Mouse (Mus musculus): ENCODE data around the gene Hoxb9.

The Hoxb9 gene

GRCm38 (mm10) chr11:96313806-96314428 lies 42.7 kb downstream of the Hoxb9 start:
- no peak for DNase-seq (ENCODE audit: low read depth, low spot score)

DNA sequence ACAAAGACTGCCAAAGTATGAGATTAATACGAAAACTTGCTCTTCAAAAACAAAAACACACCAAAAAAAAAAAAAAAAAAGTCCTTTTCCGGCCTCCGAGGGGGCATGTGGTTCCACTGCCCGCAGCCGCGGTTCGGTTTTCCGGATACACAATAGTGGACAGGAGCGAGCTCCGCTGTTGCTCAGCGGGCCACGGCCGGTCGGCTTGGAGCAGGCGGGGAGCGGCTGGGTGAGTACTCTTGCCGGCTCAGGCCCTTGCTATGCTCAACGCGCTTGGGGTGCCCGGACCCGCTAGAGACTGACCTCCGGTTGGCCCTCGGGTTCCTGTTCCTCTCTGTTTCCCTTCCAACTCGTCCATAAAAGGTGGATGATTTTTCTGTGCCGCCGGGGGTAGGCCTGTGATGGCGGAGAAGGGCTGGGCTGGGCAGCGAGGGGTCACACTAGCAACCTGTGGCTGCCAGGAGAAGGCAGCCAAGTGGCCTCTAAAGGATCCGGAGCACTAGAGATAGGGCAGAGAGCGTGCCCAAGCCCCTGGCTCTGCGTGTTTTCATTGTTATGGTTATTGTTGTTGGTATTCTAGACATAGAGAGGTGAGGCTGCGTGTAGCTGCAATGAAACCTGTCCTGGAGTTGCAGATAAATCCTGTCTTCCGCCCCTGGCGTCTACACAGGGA lies 43.5 kb downstream of the Hoxb9 start:
- no peak for DNase-seq (ENCODE audit: low read depth, low spot score)

GRCm38 (mm10) chr11:96315344-96315681 lies 44.1 kb downstream of the Hoxb9 start:
- DNase-seq (ENCODE audit: low read depth, low spot score): no peak

GRCm38 (mm10) chr11:96316696-96317607 lies 45.7 kb downstream of the Hoxb9 start:
- no peak for DNase-seq (ENCODE audit: low read depth, low spot score)

DNA sequence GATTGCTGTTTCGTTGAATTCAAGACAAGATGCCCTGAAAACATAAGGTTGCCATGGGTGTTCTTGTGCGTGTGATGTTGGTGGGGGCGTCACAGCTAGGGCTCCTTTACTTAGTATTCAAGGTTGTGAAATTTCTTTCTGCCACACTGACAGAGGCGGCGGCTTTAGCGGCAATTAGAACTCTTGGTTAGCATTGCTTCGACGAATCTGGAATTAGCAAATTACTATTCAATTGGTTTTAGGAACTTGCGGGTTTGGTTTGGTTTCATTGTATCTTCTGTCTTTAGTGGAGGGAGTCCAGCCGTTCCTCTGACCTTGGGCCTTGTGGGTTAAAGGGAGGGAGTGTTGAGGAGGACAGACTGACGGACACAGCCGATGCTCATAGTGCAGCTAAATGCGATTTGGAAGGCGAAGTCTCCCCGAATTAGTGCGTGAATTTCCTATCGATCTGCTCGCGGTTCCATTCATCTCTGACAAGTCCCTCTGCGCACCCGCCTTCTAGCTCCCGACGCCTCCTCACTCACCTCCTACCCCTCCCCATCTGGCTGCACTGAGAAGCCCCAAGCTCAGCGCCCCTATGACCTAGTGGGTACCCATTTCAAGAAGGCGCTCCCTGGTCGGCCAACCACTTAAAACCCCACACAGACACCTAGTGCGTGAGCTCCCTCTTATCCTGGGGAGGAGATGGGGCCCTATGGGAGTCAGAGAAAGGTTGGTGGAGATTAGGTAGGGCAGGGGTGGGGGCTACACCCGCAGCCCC lies 46.5 kb downstream of the Hoxb9 start, which contains the start of gene Hoxb4:
Gene Hoxb4 (plus strand): TSS at position 660 of the 760 bp plus-strand sequence.
- no peak for DNase-seq (ENCODE audit: low read depth, low spot score)

GRCm38 (mm10) chr11:96318368-96319070 lies 47.3 kb downstream of the Hoxb9 start:
- peak; percentile 12 for DNase-seq (ENCODE audit: low read depth, low spot score)

GRCm38 (mm10) chr11:96319071-96319902 lies 48.0 kb downstream of the Hoxb9 start:
- no peak for DNase-seq (ENCODE audit: low read depth, low spot score)

DNA sequence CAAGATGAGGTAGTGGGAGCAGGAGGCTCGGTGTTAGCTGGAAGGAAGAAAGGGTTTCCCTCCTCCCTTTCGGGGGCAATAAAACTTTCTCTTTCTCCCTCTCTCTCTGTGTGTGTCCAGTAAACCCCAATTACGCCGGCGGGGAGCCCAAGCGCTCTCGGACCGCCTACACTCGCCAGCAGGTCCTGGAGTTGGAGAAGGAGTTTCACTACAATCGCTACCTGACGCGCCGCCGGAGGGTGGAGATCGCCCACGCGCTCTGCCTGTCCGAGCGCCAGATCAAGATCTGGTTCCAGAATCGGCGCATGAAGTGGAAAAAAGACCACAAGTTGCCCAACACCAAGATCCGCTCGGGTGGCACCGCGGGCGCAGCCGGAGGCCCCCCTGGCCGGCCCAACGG lies 48.7 kb downstream of the Hoxb9 start:
- DNase-seq (ENCODE audit: low read depth, low spot score): no peak

DNA sequence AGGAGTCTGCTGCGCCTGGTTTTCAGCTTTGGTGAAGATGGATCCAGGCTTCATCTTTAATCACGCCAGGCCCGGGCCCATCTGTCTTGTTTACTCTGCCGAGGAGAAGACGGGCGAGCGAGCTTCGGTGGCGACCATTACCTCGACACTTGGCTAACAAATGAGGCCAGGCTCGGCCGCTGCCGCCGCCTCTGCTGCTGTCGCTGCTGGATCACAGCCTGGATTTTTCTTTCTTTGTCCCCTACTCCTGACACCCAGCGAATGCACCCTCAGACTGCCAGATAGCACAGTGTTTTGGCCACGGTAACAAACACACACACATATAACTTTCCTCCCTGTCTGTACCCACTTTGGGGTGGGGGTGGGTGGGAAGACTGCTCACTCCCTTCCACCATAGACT lies 49.4 kb downstream of the Hoxb9 start:
- no peak for DNase-seq (ENCODE audit: low read depth, low spot score)

GRCm38 (mm10) chr11:96321846-96322245 lies 50.6 kb downstream of the Hoxb9 start:
- DNase-seq (ENCODE audit: low read depth, low spot score): no peak

GRCm38 (mm10) chr11:96322738-96323137 lies 51.5 kb downstream of the Hoxb9 start:
- no peak for DNase-seq (ENCODE audit: low read depth, low spot score)

GRCm38 (mm10) chr11:96323154-96323553 lies 51.9 kb downstream of the Hoxb9 start, which contains the start of gene Hoxb3:
Gene Hoxb3, plus strand, starts transcription at chr11:96323326.
- DNase-seq (ENCODE audit: low read depth, low spot score): no peak

GRCm38 (mm10) chr11:96324125-96324524 lies 52.9 kb downstream of the Hoxb9 start:
- no peak for DNase-seq (ENCODE audit: low read depth, low spot score)

DNA sequence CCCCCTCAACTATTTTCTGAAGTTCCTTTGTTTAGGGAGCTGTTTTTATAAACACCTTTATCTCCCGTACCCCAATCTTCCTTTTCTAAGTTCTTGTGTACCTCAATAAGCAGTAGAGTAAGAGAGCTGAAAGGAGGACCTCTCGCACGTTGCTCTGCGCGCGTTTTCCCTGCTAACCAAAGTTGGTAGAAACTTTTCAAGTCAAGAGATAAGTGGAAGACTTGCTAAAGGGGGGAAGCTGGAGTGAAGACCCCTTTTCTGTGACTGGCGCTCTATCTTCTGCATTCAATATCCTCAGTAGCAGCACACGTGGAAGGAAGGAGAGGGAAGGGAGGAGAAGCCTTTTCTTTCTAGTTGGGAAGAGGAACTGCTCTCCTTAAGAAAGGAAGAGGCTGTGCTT lies 53.7 kb downstream of the Hoxb9 start:
- DNase-seq (ENCODE audit: low read depth, low spot score): no peak

DNA sequence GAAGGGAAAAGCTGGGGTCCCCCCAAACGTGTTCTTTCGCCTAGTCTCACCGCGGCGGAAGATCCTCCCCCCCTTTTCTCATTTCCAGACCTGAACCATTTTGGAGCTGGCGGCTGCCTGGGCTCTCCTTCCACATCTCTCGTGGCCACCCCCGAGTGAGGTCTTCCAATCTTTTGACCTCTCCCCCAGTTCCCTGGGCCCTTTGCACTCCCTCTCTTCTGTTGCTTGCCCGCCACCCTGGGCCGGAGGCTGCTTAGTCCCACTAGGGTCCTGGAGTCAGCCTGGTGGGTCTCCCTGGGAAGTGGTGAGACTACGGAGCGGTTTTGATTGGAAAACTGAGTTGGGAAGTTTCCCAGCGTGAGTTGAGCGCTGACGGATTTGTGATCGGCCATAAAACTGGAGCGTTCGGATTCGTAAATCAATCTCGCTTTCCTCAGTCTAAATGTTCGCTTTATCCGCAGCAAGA lies 54.5 kb downstream of the Hoxb9 start:
- no peak for DNase-seq (ENCODE audit: low read depth, low spot score)
